Comparison of ENCODE assay signal across 12 mouse cellular contexts in genomic region chr1:106428170-106428569, GRCm38 (mm10).
DNase-seq lines count a peak whose midpoint lies in the region; ATAC-seq and TF ChIP-seq lines count a peak whose summit lies in the region.
"Had no signal": no experiment of that assay in that cellular context is flagged by ENCODE, and none has a peak within 500 bp of the region (broad histone marks: within the 10 kb centered on the region; RNA-seq: fewer than 3 reads in every experiment).

No protein-coding gene starts in this region.

- no peak overlapping the region for H3K4me2 ChIP-seq in forebrain, embryonic 12.5 days

- H3K4me3 ChIP-seq in forebrain, embryonic 12.5 days (replicated peaks), result no peak overlapping the region
- no peak overlapping the region for H3K4me3 ChIP-seq in small intestine, adult 2 months (ENCODE audit: low read depth, low read length)
- H3K4me3 ChIP-seq: heart, adult 2 months had no signal

- H3K27ac ChIP-seq in forebrain, embryonic 12.5 days, result no peak overlapping the region
- H3K27ac ChIP-seq in small intestine, adult 2 months (ENCODE audit: insufficient read depth, low read depth, low read length), result peak overlapping the region; percentile 10; the same call in 1 of the 2 replicates
- H3K27ac ChIP-seq: heart, adult 2 months; liver, embryonic 14.5 days had no signal

- WGBS in forebrain, embryonic 12.5 days, result 52% methylated on average over 8 of the region's 8 CpGs
- 8% methylated on average over 8 of the region's 8 CpGs for WGBS in small intestine, adult 2 months

- H3K4me1 ChIP-seq in forebrain, embryonic 12.5 days, result no peaks in the 10 kb centered on the region; the same call in 1 of the 2 replicates
- H3K4me1 ChIP-seq in small intestine, adult 2 months (ENCODE audit: control insufficient read depth, insufficient read depth, insufficient read length, low read length), result peaks cover 8% of the 10 kb centered on the region; the same call in 1 of the 2 replicates

- H3K27me3 ChIP-seq in forebrain, embryonic 12.5 days, result no peaks in the 10 kb centered on the region
- H3K27me3 ChIP-seq in small intestine, adult 2 months (ENCODE audit: control insufficient read depth, insufficient read depth, low read length), result no peaks in the 10 kb centered on the region

- no peak for TF ChIP-seq POLR2A in small intestine, adult 2 months (IDR thresholded peaks at IDR 0.05; ENCODE audit: low read depth, low read length)

- no peak overlapping the region for H3K9ac ChIP-seq in forebrain, embryonic 12.5 days
- H3K9ac ChIP-seq: liver, embryonic 14.5 days had no signal

- H3K9me3 ChIP-seq in forebrain, embryonic 12.5 days, result no peaks in the 10 kb centered on the region
- H3K9me3 ChIP-seq: G1E had no signal

- intact Hi-C loops in left cerebral cortex, postnatal 10 days (cut with DNase I), result loop anchor here (10.0 kb wide), 1 partner anchor 177 kb away; no protein-coding TSS in a partner anchor
- intact Hi-C loops in left cerebral cortex, postnatal 36 days (cut with DNase I), result loop anchor here (5.0 kb wide), 2 partner anchors 74 to 389 kb away; no protein-coding TSS in a partner anchor

- H3K36me3 ChIP-seq in forebrain, embryonic 12.5 days (replicated peaks), result no peaks in the 10 kb centered on the region
- H3K36me3 ChIP-seq in small intestine, adult 2 months (ENCODE audit: control insufficient read depth, insufficient read depth, low read length), result no peaks in the 10 kb centered on the region
- H3K36me3 ChIP-seq: G1E had no signal

- peak; percentile 43 to 56 for DNase-seq in left cerebral cortex, adult 18-20 months (ENCODE audit: low spot score in 2 of 2)
- DNase-seq in left cerebral cortex, postnatal 10 days (ENCODE audit: extremely low spot score in 1 of 2, low spot score in 2 of 2), result no peak
- DNase-seq in left cerebral cortex, postnatal 36 days (ENCODE audit: low spot score in 2 of 2), result peak; percentile 43 to 68
- no peak for DNase-seq in urinary bladder, postnatal 36 days (ENCODE audit: low spot score in 2 of 2)
- DNase-seq in spleen, adult 18-20 months, result no peak
- DNase-seq: adrenal gland, postnatal 36 days; heart, adult 2 months; kidney, adult 9 months had no signal

- peak; percentile 34; the same call in 1 of the 2 replicates for ATAC-seq in forebrain, embryonic 12.5 days (ENCODE audit: low FRiP score)

- no peak for TF ChIP-seq CTCF in small intestine, adult 2 months (IDR thresholded peaks at IDR 0.05; ENCODE audit: extremely low read depth, insufficient read length, insufficient replicate concordance, low read depth, low read length)

Comparison
In these comparisons a context has a peak if more than half of its experiments do, and no peak if none do; other contexts are left out.
1. DNase-seq: peak in left cerebral cortex, adult 18-20 months (2 of 2) and left cerebral cortex, postnatal 36 days (2 of 2); none in left cerebral cortex, postnatal 10 days (0 of 2), urinary bladder, postnatal 36 days (0 of 2) and spleen, adult 18-20 months (0 of 2).